Mouse (Mus musculus): Measurements from ENCODE around the gene Pkdcc.

Gene Pkdcc

DNA sequence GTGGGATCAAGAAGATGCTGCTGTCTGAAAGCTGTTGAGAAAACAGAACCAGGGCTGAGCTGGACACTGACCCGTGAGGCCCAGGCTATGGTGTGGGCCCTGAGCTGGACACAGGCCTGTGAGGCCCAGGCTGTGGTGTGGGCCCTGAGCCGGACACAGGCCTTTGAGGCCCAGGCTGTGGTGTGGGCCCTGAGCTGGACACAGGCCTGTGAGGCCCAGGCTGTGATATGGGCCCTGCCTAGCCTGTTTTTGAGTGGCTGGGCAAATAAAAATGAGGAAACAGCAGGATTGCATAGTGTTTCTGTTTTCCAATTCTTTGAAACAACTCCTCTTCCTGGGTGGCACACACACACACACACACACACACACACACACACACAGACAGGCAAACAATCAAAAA lies 2.7 kb upstream of the Pkdcc start:
- DNase-seq (ENCODE audit: low spot score in 2 of 2) = no peak

DNA sequence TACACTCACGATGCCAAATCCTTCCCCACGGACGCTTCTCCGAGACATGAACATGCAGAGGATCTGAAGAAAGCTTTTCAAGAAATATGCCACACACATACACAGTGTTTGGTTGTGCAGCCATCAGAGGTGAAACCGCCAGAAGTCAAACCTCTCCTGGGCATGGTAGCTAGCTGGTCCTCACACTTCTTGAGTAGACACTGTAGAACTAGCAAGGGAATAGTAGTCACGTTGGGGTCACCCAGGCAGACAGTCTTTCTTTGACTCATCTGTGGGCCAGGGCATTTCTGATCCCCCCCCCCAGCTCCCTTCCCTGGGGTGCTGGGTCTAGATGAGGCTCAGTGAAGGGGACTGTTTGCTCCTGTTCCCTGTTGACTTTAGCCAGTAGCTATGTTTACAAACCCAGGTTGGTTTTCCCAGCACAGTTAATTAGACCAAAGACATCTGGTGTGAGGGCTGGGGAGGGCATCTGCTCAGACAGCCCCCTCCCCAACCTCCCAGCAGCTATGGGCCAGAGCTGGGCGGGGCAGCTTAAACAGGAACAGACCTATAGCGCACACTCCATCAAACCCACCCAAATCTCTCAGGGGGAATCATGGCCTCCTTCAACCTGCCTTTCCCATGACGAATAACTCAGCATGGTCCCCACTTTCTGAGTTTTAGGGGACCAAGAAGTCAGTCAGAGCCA lies 1.7 kb upstream of the Pkdcc start:
- no peak for DNase-seq (ENCODE audit: low spot score in 2 of 2)

GRCm38 (mm10) chr17:83214161-83214592 lies 915 bp upstream of the Pkdcc start:
- DNase-seq (ENCODE audit: low spot score in 2 of 2) = peak; percentile 51 to 61

- DNase-seq (ENCODE audit: low spot score in 2 of 2) = no peak
Measured at GRCm38 (mm10) chr17:83215529-83216244, 595 bp downstream of the Pkdcc start.

DNA sequence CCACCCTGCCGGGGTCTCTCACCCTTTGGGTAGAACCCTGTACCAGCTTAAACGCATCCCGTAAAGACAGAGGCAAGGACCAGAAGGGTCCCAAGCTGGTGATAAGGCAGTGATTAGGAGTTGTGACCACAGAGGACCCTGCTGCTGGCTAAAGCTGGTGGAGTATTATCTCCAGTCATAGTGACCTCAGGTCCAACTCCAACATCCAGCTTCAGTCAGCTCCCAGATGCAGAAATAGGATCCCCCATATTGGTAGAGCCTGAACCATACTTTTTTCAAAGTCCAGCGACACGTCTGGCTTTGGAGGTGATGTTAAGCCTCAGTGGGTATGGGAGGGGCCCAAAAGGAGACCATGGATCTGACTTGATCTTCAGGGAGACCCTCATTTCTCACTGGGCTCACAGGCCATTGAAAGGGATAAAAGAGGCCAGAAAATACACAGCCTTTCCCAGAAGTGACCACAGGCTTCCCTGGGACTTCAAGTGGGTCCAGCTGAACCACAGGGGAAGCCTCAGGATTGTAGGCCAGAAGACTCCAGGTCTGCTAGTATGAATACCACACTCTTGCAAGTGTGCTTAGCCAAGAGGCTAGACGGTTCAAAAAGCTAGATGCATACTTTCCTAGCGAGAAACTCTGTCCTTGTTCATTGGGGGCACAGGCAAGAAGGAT lies 1.3 kb downstream of the Pkdcc start:
- no peak for DNase-seq (ENCODE audit: low spot score in 2 of 2)

GRCm38 (mm10) chr17:83218189-83218588 lies 3.1 kb downstream of the Pkdcc start:
- DNase-seq (ENCODE audit: low spot score in 2 of 2) = no peak

DNA sequence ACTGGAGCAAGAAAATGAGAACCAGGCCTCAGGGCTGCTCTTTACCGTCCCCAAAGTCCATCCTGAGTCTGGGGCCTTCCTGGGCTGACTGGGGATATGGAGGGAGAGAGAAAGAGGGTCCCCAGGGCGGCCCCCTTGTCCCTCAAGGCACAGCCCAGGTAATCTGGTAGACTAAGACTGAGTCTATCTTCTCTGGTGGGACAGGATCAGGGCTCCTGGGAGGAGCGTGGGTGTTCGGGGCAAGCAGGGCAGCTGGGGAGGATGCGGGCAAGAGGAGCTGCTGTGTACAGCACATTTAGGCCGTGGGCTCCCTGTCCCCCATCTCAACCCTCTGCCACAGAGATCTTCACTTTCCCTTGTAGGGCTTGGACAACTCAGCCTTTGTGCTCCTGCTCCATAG lies 3.6 kb downstream of the Pkdcc start:
- DNase-seq (ENCODE audit: low spot score in 2 of 2) = no peak

GRCm38 (mm10) chr17:83219351-83220287 lies 4.5 kb downstream of the Pkdcc start:
- DNase-seq (ENCODE audit: low spot score in 2 of 2) = no peak

DNA sequence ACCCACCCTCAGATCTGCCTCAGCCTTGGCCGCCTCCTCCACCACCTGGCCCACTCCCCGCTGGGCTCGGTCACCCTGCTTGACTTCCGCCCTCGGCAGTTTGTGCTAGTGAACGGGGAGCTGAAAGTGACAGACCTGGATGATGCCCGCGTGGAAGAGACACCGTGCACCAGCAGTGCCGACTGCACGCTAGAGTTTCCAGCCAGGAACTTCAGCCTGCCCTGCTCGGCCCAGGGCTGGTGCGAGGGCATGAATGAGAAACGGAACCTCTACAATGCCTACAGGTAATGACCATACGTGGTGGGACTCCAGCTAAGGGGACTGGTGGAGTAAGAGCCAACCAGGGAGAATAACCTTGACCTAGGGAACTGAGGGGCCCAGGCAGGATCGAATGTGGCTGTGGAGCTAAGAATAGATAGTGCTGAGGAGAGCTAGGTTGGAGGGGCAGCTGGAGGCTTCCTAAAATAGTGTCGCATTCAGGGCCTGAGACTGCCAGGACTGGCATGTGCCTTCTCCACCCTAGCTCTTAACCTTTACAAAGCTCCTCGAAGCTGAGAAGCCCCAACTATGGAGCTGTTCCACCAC lies 6.0 kb downstream of the Pkdcc start:
- DNase-seq (ENCODE audit: low spot score in 2 of 2) = no peak

GRCm38 (mm10) chr17:83221611-83222500 lies 6.8 kb downstream of the Pkdcc start:
- no peak for DNase-seq (ENCODE audit: low spot score in 2 of 2)

DNA sequence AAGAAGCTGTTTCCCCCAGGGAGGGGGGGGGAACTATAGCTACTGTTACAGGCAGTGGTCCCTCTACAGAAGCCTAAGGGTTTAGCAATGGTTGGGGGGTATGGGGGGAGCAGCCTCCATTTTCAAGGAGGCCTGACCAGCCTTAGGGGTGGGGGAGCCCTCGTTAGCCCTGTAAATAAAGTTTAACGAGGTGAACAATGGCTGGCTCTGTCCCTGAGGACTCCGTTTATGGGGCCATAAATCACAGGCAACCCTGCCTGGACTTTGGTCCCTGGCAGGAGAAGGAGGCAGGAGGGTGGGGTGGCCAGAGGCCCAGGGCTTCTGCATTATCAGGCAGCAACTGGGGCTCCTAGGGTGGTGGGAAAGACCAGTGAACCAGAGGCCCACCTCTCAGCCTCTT lies 7.6 kb downstream of the Pkdcc start:
- no peak for DNase-seq (ENCODE audit: low spot score in 2 of 2)

GRCm38 (mm10) chr17:83224451-83224971 lies 9.4 kb downstream of the Pkdcc start:
- DNase-seq (ENCODE audit: low spot score in 2 of 2) = no peak

GRCm38 (mm10) chr17:83226395-83226986 lies 11.4 kb downstream of the Pkdcc start:
- no peak for DNase-seq (ENCODE audit: low spot score in 2 of 2)

GRCm38 (mm10) chr17:83231357-83231756 lies 16.3 kb downstream of the Pkdcc start:
- no peak for DNase-seq (ENCODE audit: low spot score in 2 of 2)

DNA sequence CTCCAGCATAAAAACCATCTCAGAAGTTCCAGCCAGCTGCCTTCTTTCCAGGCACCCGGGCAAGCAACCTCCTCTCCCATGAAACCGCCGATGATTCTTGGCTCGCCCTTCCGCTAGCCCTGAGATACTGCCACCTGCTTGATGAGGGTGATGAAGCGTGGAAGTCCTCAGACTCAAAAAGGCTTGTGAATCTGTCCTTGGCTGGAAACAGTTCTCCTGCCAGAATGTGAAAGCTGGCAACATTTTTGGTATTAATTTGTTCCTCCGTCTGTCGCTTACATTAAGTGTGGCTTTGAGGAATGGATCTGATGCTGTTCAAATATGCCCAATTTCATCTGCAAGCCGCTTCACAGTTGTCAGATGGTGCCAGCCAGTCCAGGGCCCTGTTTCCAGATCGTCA lies 20.1 kb downstream of the Pkdcc start:
- no peak for DNase-seq (ENCODE audit: low spot score in 2 of 2)

DNA sequence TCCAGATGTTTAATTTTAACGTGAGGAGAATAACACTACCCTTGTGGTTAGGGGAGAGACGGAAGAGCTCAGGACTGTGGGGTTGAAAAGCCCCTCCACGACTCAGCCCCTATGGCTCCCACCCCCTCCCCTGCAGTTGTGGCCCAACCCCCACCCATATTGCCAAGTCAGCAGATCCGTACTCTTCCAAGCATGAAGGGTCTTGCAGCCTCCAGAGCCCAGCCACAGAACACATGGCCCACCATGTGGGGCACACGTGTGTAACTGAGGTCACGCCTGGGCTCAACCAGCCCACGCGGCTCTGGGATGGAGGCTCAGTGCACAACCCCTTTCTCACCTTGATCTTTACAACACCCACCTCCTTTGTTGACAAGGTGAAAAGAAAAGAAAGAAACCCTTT lies 21.1 kb downstream of the Pkdcc start:
- DNase-seq (ENCODE audit: low spot score in 2 of 2) = no peak

GRCm38 (mm10) chr17:83238123-83239058 lies 23.3 kb downstream of the Pkdcc start:
- no peak for DNase-seq (ENCODE audit: low spot score in 2 of 2)

DNA sequence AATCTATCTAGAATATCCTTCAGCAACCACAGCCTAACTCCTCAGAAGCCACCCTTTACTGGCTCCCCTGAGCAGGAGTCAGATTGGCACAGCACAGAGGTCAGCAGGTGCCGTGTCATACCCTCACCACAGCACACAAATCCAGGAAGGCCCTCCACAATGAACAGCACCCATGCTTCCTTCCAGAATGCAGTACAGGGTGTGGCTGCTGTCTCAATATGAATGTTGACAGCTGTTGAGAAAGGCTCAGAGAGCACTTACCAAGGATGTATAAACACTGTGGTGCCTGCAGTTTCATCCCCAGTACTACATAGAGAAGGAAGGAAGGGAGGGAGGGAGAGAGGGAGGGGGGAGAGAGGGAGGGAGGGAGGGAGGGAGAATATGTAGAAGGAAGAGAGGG lies 29.4 kb downstream of the Pkdcc start:
- no peak for DNase-seq (ENCODE audit: low spot score in 2 of 2)

GRCm38 (mm10) chr17:83245460-83245859 lies 30.4 kb downstream of the Pkdcc start:
- no peak for DNase-seq (ENCODE audit: low spot score in 2 of 2)

Data from spleen, postnatal 36 days (tissue).